Mouse (Mus musculus): ENCODE data around the gene Crot.

GRCm38 (mm10) chr5:9045904-9046303, 48.8 kb upstream of the Crot start:
- TF ChIP-seq CTCF (IDR thresholded peaks at IDR 0.05; ENCODE audit: low read depth, low read length) (no peak), TAL1 (conservative IDR thresholded peaks at IDR 0.05; ENCODE audit: low read depth, low read length) (no peak), GATA2 (IDR thresholded peaks at IDR 0.05; ENCODE audit: borderline replicate concordance, low read depth, low read length) (no peak)

All from G1E (cell line).